Mouse (Mus musculus): ENCODE measurements around the gene Fchsd2.

The Fchsd2 gene

DNA sequence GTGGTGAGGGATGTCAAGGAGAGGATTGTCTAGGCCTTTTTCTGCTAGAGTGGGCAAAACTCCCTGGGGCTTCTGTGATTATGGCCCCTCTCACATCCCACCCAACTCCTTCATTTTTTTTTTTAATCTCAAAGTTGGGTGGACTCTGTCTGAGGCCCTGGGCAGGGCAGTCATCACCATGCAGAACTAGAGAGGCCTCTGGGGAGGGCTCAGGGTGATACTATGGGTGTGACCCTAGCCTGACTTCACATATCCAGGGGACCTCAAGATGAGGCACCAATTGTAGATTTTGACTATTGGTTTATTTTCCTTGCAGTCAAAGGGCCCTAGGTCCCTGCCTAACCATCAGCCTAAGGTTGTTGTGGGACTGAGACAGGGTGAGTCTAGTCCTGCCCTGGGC, 223.0 kb downstream of the Fchsd2 start:
- no peak for DNase-seq (ENCODE audit: low spot score in 2 of 2)

GRCm38 (mm10) chr7:101316591-101317001, 223.9 kb downstream of the Fchsd2 start:
- no peak for DNase-seq (ENCODE audit: low spot score in 2 of 2)

DNA sequence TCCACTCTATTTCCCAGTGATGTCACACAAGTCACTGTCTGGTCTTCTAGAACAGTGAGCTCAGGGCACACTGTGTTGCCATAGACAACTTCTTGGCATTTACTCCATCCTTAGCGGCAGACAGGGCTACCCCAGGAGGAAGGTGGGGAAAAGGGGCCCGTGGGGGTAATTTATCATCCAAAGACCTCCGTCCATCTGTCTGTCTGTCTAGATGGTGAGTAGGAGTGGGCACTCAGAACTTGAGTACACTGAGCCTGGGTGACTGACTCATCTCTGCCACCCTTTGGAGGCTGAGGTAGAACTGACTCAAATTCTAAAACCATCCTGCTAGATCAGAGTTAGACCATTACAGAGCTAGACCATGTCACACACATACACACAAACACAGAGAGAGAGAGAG, 224.4 kb downstream of the Fchsd2 start, which contains the start of gene Stard10:
Stard10 (plus strand) TSS at position 73 of the 400 bp plus-strand sequence.
- no peak for DNase-seq (ENCODE audit: low spot score in 2 of 2)

GRCm38 (mm10) chr7:101318848-101319247, 226.2 kb downstream of the Fchsd2 start:
- DNase-seq (ENCODE audit: low spot score in 2 of 2), result no peak

- no peak for DNase-seq (ENCODE audit: low spot score in 2 of 2)
Observed at GRCm38 (mm10) chr7:101319796-101320195, 227.1 kb downstream of the Fchsd2 start.

- DNase-seq (ENCODE audit: low spot score in 2 of 2), result peak in 1 of 2 experiments; percentile 24
Observed at GRCm38 (mm10) chr7:101320399-101321217, 227.9 kb downstream of the Fchsd2 start.

DNA sequence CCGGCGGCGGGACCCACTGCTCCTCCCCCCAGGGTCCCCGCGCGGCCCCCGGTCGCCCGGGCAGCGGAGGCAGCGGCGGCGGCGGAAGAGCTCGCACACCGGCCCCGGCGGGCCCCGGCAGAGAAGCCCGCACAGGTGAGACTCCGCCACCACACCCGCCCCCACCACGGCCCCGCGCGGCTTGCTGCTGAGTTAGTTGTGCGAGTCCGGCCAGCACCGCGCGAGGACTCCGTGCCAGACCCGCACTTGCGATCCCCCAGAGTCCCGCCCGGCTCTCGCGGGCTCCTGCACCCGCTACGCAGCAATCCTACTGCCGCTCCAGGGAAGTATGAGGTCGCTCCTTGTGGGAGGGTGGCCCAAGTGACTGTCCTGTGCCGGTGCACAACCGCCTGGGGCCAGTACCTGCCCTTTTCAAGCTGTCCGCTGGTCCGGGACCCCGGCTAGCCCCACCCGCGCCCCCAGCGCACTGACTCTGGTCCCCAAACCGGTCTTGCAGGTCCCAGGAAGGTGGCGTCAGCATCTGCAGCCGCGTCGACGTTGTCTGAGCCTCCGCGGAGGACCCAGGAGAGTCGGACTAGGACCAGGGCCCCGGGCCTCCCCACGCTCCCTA, 228.7 kb downstream of the Fchsd2 start:
- peak in 1 of 2 experiments; percentile 26 for DNase-seq (ENCODE audit: low spot score in 2 of 2)

DNA sequence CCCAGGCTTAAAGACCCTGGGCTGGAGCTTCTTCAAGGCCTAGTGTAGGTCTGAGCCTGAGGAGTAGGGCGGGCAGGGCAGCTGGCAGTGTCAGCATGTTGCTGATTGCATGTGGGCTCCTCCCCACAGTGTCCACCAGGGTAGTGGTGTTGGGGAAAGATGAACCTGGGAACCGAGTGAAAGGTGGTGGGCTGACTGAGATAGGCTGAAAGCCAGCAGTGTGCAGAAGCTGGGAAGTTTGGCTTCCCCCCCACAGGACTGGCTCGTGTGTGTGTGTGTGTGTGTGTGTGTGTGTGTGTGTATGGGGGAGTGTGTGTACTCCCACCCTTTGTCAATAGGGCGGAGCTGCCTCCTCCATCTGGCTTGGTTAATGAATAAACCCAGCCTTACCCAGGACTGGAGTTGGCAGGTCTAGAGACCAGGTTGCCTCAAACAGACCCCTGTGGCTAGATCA, 230.5 kb downstream of the Fchsd2 start:
- DNase-seq (ENCODE audit: low spot score in 2 of 2), result no peak

GRCm38 (mm10) chr7:101324142-101324962, 231.7 kb downstream of the Fchsd2 start:
- DNase-seq (ENCODE audit: low spot score in 2 of 2), result no peak

- no peak for DNase-seq (ENCODE audit: low spot score in 2 of 2)
Observed at GRCm38 (mm10) chr7:101326006-101326405, 233.3 kb downstream of the Fchsd2 start.

- no peak for DNase-seq (ENCODE audit: low spot score in 2 of 2)
Observed at GRCm38 (mm10) chr7:101327263-101327662, 234.6 kb downstream of the Fchsd2 start.

- DNase-seq (ENCODE audit: low spot score in 2 of 2), result no peak
Observed at GRCm38 (mm10) chr7:101327786-101328185, 235.1 kb downstream of the Fchsd2 start.

DNA sequence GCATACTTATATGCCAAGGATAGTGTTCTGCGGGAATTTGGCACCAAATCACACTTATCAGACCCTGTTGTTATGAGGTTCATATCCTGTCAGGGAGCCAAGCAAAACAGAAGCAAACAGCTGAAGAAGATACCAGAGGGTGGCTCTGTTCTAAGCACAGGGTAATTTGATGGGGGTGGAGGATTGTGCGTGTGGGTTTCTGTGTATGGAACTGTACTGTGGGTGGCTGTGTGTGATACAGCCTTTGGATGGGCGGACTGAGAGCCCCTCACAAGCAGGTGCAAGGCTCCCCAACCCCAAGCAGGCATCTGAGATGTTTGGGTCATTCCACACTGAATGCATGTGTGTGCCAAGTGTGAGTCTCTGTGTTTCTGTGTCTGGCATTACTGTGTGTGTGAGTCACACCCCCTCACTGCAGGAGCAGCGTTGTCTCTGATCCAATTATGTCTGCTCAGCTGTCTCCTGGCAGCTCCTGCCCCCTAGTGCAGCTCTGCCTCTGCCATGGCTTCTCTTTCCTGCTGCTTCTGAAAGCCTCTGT, 236.0 kb downstream of the Fchsd2 start:
- DNase-seq (ENCODE audit: low spot score in 2 of 2), result peak; percentile 37 to 54

- no peak for DNase-seq (ENCODE audit: low spot score in 2 of 2)
Observed at GRCm38 (mm10) chr7:101329606-101330005, 236.9 kb downstream of the Fchsd2 start.

- DNase-seq (ENCODE audit: low spot score in 2 of 2), result no peak
Observed at GRCm38 (mm10) chr7:101330074-101330840, 237.6 kb downstream of the Fchsd2 start.

DNA sequence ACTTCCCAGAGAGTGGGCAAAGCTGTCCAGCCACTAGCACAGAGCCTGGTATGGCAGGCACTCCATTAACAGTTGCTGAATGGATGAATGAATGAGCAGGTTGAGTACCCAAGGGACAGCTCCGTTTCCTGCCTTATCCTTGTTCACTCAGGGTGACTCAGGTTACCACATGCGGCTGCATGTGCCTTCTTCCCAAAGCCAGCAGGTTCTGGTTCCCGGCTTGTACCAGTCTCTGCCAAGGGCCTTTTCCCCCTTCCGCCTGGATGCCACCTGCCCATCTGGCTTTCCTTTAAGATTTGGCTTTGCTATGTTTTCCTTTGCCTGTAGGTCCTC, 238.1 kb downstream of the Fchsd2 start:
- DNase-seq (ENCODE audit: low spot score in 2 of 2), result no peak

GRCm38 (mm10) chr7:101332045-101332831, 239.6 kb downstream of the Fchsd2 start:
- no peak for DNase-seq (ENCODE audit: low spot score in 2 of 2)
